Mouse (Mus musculus) stomach, postnatal 0 days (tissue): ENCODE measurements at regions not wholly inside any gene's neighbourhood (a gene's known extent, or its start where the extent isn't known, plus 50 kb on each side); places are given as distances from the start of the nearest gene placed in this dataset.

Experiments used
- CTCF ChIP-seq: IDR thresholded peaks from 2 replicates; pipeline ENCODE4 v1.5.1; 2016; ENCODE audit warnings: antibody characterized with exemption, low read depth, mild to moderate bottlenecking, moderate library complexity
- EP300 ChIP-seq: optimal IDR thresholded peaks from 2 replicates; pipeline ENCODE3; 2016; ENCODE audit warnings: antibody characterized with exemption

DNA sequence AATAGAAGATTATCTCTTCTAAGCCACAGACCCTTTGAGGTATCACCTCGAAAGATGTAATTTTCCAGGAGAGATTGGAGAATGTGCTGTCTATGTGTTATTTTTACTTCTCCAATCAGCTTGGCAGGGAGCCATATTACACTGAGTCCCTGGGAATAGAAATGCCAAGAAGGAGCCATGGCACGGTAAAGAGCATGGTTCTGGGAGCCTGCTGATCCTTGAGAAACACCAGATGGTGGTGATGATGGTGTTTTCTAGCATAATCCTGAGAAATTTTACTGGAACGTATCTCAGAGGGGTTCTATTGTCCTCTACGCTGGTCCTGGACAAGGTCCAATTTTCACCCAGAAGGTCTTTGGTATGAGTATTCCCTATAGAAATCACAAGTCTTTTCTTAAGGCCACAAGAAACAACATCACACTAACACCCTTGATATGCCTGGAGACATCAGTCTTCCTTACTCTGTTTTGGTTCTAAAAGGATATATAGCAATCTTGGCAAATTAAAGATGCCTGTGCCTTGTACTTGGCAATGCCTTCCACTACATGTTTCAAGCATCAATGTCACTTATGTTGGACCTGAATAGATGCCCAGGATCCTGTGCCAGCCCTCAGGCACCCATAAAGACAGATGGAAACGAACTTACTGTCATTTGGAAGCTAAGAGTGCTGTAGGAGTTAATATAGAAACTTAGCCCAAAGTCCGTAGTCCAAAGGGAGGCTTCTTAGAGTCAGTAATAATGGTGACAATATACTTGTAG, 1449.8 kb upstream of the Lrrc6 start:
- no peak for TF ChIP-seq CTCF
- no peak for TF ChIP-seq EP300
